16 mouse cellular contexts compared by ENCODE assay signal in the genomic region with DNA sequence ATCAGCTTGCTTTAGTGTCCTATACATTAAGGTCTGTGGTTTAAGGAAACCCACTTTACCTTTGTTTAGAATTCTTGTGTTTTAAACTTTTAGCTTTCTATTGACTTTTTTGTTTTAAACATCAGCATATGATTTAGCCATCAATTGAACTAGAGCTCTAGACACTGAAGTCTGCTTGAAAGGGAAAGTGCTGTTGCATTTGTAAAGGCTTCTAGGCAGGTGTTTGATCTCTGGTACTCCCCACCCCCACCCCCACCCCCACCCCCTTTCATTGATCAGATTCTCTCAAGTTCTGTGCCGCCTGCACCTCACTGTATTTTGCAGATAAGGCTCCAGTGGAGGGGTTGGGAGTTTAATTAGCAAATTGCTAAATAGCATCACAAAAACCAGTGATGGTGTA. TPM values are rescaled to one million over a fixed set of nuclear protein-coding genes. Genes with fewer than 3 reads are reported as not detected.
"Had no signal": no experiment of that assay in that cellular context is flagged by ENCODE, and none has a peak within 500 bp of the region (broad histone marks: within the 10 kb centered on the region; RNA-seq: fewer than 3 reads in every experiment).

No protein-coding gene starts in this region.

- ATAC-seq: midbrain, embryonic 13.5 days had no signal

- DNase-seq: kidney, adult 11 months; kidney, adult 9 months; lung, postnatal 14 days; spleen, adult 18-20 months; thymus, postnatal 36 days had no signal

- H3K4me1 ChIP-seq: lung, embryonic 15.5 days had no signal

- H3K9ac ChIP-seq: limb, embryonic 12.5 days; lung, embryonic 15.5 days; neural tube, embryonic 12.5 days; stomach, embryonic 15.5 days had no signal

- H3K4me3 ChIP-seq: layer of hippocampus, adult 2 months; limb, embryonic 12.5 days; lung, embryonic 15.5 days; midbrain, embryonic 13.5 days; myocyte; neural tube, embryonic 12.5 days; stomach, embryonic 15.5 days had no signal

- H3K4me2 ChIP-seq: limb, embryonic 12.5 days; lung, embryonic 15.5 days; midbrain, embryonic 13.5 days; neural tube, embryonic 12.5 days; stomach, embryonic 15.5 days had no signal

- H3K27ac ChIP-seq: kidney, postnatal 0 days; limb, embryonic 12.5 days; lung, embryonic 15.5 days; midbrain, embryonic 13.5 days; neural tube, embryonic 12.5 days; stomach, embryonic 15.5 days had no signal

- H3K9me3 ChIP-seq: limb, embryonic 12.5 days; lung, embryonic 15.5 days; midbrain, embryonic 13.5 days; neural tube, embryonic 12.5 days; stomach, embryonic 15.5 days had no signal

- H3K27me3 ChIP-seq: limb, embryonic 12.5 days; lung, embryonic 15.5 days; midbrain, embryonic 13.5 days; neural tube, embryonic 12.5 days; stomach, embryonic 15.5 days had no signal

- H3K36me3 ChIP-seq: stomach, embryonic 15.5 days had no signal

RNA-seq across cellular contexts. Expression of a gene that starts 25.5 kb away (rescaled TPM):
- total RNA-seq: layer of hippocampus, adult 2 months; left cerebral cortex, postnatal 36 days; liver, adult 2 months; neutrophil, adult 5-6 weeks had no signal
- polyA plus RNA-seq: liver, adult 2 months had no signal

RNA-seq across cellular contexts. Expression of a gene that starts 43.5 kb away (rescaled TPM):
- total RNA-seq: neutrophil, adult 5-6 weeks had no signal
- polyA plus RNA-seq: liver, adult 2 months had no signal
